Mouse (Mus musculus) gastrocnemius, adult 8-10 months (tissue): ENCODE data around the gene Tmed1. TPM values are rescaled to one million over a fixed set of nuclear protein-coding genes. Genes with fewer than 3 reads are reported as not detected.
"Not testable (repeated sequence)": the region's sequence is repeated elsewhere in the genome, so short reads cannot be mapped to it uniquely, and the experiment has no call there.

Source experiments
- DNase-seq, 2 experiments: peaks; one replicate each; pipeline ENCODE4 v3.0.0; 2022; ENCODE audit warnings: low spot score in 2 of 2
- total RNA-seq, 4 experiments: library from RNA; stranded (reverse); gene quantifications; 2 replicates each; pipeline ENCODE4 v1.2.4; 2022

The Tmed1 gene
- total RNA-seq, 4 experiments from 2014 or later: 30.2 to 35.8 (median 33.3) TPM

DNA sequence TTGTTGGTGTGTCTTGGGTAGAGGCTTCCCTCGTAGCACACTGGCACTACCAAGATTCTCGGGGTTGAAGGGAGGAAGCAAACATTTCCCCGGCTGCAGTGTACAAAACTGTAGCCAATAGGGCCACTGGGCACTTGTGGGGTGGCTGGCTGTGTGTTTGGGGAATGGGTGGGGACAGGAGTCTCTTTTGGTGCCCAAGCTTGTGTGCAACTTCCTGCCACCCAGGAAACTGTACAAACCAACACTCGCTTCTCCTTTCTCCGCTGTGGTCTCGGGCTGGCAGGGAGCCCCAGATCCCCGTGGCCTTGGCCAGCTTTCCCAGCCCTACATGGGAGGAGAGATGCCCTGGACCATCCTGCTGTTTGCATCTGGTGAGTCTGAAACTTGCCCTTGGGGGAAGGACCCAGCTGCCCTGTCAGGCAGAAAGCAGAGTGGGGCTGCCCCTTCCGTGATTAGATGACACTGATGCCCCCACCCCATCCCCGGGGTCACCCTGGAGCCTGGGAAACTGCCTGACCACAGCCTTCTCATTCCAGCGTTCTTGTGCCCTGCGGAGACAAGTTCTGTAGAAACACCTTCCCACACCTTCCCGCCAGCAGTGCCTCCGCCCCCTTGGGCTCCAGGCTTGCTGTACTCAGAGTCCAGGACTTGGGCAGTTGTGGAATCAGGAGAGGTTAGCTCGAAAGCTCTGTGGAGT is 16.0 kb upstream of the Tmed1 start, which contains the start of gene AB124611:
AB124611 (plus strand) TSS at position 240 of the 697 bp plus-strand sequence.
- no peak for DNase-seq

DNA sequence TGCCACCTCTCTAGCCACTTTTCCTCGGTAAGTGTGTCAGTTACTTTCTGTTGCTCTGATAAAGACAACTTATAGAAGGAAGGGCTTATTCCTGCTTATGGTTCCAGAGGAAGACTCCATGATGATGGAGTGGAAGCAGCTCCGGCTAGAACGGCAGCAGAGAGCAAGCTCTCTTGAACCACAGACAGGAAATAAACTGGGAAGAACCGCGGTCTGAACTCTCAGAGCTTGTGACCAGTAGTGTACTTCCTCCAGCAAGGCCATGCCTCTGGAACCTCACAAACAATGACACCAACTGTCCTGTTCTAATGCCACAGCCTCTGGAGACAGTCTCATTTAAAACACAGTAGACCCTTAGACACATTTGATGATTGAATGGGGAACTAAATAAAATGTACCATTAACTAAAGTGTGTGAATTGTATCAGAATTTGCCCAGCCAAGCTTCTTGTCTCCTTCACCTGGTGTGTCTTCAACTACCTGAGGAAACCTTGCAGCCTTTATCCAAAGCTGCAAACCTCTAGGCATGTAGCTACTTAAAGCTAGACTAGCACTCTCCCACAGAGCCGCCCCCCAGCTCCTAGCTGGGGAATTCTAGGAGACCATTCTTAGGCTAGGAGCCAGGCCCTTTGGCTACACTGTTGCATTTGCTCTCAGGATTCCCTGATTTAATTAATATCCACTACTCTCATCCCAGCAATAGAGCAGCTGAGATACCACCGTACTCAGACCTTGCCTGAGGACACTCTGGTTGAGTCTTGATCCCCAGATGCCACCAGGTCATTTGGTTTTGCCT is 15.3 kb upstream of the Tmed1 start:
- DNase-seq: no peak

DNA sequence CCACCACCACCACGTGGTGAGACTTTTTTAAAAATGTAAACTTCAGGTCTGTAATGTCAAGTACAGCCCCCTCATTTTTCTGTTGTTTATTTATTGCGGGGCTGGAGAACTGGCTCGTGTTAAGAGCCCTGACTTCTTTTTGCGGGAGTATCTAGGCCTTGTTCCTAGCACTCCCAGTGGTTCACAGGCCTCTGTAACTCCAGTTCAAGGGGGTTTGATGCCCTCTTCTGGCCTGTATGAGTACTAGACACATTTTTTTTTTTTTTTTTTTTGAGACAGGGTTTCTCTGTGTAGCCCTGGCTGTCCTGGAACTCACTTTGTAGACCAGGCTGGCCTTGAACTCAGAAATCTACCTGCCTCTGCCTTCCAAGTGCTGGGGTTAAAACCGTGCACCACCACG is 8.6 kb upstream of the Tmed1 start:
- not testable (repeated sequence) for DNase-seq

DNA sequence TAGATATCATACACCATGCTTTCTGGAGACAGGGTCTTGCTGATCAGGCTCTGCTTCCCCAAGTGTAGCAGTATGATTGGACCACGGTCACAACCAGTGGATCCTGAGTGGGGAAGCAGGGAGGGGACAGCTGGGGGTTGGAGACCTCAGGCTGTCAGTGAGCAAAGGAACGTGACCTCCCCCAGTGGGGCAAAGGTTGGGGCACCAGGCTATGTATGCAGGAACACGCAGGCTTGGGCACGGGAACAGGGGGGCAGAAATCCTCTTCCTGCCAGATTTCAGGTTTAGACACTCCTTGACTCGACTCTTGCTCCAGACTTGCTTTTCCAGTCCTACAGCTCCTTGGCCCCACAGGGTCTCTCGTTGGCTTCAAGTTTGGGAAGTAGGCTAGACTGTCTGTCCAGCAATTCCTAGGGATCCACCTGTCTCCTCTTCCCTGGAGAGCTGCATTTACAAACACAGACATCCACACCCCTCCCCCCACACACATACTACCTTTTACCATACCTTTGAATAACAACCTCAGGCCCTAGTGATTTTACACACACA is 8.0 kb upstream of the Tmed1 start:
- no peak for DNase-seq

DNA sequence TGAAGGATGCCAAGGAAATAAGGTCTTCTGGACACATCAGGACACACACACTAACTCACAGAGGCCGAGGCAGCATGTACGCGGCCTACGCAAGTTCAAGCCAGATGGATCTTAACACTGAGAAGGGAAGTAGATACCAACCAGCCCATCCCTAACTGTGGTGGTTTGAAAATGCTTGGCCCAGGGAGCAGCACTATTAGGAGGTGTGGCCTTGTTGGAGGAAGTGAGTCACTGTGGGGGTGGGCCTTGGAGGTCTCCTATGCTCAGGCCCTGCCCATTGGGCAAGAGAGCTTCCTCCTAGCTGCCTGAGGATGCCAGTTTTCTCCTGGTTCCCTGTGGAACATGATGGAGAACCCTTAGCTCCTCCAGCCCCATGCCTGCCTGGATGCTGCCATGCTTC is 3.4 kb upstream of the Tmed1 start:
- DNase-seq: no peak

DNA sequence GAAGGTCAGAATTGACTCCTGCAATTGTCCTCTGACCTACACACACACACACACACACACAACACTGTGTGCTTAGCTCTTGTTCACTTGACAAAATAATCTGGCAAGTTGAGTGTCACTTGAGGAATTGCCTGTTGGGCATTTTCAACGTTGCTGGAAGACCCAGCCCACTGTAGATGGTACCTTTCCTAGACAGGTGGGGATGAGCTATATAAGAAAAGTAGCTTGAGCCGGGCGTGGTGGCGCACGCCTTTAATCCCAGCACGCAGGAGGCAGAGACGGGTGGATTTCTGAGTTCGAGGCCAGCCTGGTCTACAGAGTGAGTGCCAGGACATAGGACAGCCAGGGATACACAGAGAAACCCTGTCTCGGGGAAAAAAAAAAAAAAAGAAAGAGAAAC is 1.0 kb upstream of the Tmed1 start:
- DNase-seq: no peak

DNA sequence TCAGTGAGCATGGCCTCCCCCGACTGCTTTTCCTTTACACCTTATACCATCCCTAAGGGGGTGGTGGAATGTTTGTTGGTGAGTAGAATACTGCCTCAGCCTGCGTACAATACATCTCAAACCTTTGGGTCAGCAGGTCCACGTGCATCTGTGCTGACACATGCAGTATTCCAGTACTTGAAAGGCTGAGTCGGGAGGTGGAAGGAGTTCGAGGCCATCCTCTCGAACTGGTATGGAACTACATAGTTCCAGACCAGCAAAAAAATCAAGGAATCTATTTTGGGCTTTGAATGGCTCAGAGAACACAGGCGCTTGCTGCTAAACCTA is 600 bp upstream of the Tmed1 start:
- DNase-seq: no peak

DNA sequence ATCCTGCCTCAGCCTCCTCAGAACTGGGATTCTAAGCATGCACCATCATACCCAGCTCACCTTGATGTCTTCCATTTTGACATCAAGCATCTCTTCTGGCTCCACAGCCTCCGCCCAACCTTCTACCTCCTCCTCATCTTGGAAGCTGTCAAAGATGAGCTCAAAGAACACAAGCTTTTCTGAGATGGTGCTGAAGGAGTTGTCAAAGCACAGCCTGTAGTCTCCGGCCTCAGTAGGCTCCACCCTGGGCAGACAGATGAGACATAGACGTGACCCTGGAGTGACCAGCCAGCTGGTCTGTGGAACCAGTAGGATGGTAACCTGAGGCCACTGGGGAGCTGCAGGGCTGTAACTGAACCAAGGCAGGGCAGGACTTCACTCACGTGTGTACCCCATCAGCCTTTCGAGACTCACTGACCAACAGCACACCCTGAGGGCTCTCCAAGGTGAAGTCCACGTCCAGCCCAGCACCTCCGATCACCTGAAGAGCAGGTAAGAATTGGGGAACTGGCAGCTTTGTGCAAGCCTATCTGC is 1.1 kb downstream of the Tmed1 start:
- DNase-seq: no peak

DNA sequence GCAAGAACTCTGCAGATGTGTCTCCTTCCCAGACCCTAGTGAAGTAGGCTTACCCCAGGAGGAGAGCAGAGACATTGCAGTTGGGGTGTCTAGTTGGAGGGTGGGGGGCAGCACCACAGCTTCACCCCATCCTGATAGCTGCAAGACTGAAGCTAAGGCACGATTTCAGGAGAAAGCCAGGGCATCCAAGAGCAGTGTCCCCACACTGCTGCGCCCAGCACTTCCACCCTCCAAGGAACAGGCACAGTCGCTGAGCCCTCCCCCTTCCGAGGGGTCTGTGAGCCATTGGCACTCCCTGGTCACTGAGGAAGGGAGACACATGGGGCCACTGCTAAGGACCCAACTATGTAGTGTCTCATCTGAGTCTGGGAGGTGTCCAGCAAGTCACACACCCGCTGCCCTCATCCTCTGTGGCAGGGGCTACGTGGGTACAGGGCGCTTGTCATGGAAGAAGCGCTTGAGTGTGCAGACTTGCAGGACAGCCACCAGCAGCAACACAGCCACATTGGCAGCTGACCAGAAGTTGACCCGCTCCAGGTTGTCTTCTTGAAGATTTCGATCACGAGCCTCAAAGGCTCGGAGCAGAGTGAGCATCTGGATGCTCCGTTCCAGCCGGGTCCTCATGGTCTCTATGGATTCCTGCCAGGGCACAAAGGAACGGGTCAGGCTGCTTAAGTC is 2.2 kb downstream of the Tmed1 start:
- no peak for DNase-seq

DNA sequence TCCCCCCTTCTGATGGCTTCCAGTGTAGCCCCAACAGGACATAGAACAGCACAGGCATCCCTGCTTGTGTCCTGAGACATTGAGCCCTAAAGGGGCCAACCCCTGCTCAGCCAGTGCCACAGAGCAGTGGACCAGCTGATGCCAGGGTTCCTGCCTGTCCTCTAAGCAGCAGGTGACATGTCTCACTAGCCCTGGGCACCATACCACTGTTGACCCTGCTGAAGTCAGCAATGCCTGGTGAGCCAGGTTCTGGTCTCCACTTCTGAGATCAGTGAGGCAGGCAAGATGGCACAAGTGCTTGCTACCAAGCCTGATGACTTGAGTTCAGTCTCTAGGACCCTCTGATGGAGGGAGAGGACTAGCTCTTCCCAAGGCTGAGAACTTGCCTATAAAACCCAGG is 4.3 kb downstream of the Tmed1 start:
- no peak for DNase-seq

DNA sequence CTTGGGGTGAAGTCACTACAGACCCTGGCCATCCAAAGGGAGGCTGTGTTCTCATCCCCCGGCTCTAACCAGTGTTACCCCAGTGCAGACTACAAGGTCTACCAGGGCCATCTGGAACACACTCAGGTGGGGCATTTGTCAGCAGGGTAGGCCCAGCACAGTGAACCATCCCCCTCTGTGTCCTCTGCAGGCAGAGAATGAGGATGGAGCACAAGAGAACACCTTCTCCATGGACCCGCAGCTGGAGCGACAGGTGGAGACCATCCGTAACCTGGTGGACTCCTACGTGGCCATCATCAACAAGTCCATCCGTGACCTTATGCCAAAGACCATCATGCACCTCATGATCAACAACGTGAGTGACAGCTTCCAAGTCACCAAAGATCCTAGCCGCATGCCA is 6.7 kb downstream of the Tmed1 start:
- DNase-seq: no peak

DNA sequence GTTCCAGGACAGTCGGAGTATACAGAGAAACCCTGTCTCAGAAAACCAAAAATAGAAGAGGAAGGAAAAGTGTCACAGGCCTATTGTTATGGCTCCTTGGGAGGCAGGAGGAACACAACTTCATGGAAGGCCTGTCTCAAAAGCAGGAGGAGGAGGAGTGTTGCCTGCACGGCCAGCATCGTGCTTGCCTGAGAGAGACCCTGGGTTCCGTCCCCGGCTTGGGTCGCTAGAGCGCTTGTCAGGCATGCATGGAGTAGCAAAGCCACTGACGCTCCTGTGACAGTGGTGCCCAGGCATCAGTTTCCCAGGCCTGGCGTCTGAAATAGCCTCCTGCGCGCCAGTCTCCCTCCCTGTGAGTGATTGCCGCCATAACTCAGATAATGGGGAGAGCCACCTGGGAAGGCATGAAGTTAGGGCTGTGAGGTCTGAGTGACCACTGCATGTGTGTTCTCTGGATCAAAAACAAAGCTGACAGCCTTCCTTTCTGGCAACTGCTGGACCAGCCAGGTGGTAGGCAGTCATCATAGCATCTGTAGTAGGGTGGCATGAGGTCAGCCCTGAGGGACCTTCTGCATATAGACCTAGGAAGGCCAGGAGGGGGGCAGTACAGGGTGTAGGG is 11.7 kb downstream of the Tmed1 start:
- DNase-seq: no peak

DNA sequence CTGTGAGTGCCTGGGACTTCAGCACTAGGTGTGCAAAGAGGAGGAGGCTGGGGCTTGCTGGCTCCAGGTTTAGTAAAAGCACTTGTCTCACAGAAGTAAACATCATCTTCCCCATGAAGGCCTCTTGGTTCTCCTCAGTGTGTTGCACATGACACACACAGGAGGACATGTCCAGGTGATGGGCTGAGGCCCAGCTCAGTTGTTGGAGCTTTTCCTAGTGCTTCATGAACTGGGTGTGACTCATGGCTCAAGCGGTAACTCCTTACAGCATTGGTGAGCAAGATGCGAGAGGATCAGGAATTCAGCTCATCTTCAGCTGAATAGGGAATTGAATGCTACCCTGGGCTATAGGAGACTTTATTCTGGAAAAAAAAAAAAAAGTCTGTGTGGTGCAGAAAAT is 12.4 kb downstream of the Tmed1 start:
- DNase-seq: no peak

DNA sequence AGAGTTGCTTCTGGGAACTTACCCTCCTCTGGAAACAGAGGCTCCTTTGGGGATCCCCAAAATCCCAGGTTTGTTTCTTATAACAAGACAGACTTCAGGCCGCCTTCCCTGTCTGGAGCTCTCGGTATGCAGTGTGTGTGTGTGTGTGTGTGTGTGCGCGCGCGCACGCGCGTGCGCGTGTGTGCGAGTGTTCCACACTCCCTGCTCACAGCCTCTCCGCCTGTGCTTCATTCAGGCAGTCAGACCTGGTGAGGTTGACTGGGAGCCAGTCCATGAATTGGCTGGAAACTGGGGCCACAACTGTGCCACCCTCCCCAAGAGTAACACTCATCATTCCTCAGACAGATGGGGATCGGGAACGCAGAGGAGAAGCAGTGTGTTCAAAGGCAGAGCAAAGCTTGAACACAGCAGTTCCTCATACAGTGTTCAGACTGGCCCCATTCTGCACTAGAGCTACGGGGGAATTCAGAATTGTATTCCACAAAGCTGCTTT is 13.0 kb downstream of the Tmed1 start:
- DNase-seq: no peak

DNA sequence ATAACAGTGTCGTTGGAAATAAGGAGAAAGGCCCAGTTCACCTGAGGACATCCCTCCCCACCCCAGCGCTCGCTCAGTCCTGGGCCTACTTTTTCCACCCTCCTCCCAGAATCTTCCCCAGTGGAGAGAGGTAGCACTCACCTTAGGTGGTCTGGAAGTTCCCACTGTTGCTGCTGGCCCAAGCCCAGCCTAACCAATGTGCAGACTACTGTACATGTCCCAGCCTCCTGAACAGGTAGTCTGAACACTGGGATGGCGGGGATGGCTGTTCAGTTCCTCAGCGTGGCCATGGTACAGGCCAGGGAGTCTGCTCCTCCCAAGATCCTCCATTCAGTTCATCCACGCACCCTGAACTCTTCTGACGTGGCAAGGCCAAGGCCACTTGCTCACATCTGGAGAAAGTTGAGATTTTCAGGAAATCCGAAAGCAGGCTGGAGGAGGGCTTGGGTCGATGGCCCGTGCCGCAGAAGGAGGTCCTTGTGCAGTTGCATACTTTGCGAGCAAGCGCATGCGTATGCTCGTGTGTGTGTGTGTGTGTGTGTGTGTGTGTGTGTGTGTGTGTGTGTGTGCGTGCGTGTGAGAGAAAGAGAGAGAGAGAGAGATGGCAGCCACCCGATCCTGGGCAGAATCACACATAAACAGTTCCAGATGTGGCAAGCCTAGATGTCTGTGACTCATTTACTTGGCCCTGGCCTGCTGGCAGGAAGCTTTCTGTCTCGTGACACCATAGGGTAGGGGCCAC is 13.6 kb downstream of the Tmed1 start:
- peak; percentile 48 to 69 for DNase-seq

DNA sequence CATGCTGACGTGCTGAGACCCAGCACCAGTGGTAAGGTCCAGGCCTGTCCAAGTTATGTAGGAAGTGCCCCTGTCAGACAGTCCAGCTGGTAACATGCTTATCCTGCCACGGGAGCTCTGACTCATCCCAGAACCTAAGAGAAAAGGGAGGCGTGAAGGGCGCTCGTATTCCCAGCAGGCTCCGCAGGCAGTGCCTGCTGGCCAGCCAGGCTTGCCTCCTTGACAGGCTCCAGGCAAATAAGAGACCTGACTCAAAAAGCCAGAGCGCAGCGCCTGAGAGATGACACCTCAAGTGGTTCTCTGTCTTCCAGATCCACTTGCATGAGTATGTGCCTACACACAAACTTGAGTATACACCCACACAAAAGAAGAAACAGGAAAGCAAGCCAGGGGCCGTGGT is 15.3 kb downstream of the Tmed1 start:
- no peak for DNase-seq

DNA sequence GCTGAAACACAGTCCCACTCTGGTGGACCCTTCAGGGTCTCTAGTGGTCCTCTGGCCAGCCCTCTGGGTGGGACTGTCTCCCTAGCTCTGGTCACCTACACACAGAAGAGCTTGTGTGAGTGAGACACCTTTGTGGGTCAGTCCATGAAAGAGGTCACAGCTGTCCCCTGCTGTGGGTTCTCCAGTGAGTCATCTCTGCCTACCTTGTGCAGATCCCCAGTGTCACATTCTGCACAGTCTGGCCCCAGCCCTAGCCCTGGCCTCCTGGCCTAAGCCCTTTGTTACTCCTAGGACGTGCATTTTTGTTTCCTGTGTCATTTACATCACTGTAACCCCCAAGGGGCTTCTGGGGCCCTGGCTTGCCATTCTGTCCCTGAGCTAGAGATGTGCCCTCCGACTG is 16.1 kb downstream of the Tmed1 start:
- DNase-seq: no peak

DNA sequence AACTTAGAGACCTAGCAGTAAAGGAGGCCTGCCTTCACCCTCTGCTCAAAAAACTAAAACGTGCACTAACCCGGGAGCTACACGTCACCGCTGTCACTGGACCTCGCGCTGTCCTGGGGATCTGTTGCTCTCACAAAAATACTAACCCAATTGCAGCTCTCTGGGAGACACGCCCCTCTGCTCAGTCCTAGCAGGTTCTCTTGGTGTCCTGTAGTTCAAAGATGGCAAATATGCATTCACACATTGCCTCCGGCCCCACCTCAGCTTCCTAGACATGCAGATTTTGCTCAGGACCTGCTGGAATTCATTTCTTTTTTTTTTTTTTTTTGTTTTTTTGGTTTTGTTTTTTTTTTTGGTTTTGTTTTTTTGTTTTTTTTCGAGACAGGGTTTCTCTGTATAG is 19.4 kb downstream of the Tmed1 start:
- no peak for DNase-seq

DNA sequence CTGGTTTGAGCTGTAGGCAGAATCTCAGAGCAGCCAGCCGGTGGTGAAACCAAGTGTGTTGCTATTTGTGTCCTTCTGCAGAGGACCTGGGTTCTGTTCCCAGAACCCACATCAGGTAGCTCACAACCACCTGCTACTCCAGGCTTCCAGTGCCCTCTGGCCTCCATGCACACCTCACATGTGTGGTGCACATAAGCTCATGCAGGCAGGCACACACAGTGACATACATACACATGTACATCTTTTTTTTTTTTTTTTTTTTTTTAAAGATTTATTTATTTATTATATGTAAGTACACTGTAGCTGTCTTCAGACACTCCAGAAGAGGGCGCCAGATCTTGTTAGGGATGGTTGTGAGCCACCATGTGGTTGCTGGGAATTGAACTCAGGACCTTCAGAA is 21.8 kb downstream of the Tmed1 start:
- not testable (repeated sequence) for DNase-seq

DNA sequence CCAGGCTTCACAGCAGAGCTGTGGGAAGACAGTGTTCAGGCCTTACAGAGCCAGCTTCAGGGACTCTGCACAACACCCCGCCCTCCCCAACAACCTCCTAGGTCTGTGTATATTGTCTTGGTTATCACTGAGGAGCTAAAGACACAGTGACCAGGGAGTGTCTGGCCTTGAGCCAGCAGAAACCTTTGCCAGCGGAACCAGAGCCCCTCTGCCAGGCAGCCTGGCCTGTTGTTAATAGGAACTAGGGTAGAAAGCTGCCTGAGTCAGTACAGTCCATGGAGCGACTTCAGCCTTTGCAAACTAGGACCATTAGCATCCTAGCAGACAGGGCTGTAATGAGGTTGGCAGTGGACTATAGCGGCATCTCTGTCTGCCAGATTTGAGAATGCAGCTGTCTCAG is 26.0 kb downstream of the Tmed1 start:
- DNase-seq: no peak

DNA sequence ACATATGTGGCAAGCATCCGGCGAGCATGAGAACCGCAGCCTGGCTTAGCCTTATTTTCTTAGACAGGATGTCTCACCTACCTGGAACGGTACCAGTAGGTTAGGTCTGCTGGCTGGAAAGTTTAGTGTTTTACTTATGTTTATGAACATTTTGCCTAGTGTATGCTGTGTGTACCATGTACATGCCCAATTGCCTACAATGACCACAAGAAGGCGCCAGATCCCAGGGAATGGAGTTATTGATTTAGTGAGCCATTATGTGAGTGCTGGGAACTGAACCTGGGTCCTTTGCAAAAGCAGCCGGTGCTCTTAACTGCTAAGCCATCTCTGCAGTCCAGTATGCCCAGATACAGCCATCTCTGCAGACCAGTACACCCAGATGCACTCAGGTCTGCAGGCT is 32.3 kb downstream of the Tmed1 start:
- no peak for DNase-seq
